Mouse (Mus musculus) MEL (cell line): Measurements from ENCODE around the gene Lep.

Experiments
- CTCF ChIP-seq, 3 experiments: IDR thresholded peaks in 2 of 3; conservative IDR thresholded peaks in 1 of 3; 2 replicates each; pipeline ENCODE4 v1.5.1; 2011 to 2012; ENCODE audit warnings: low read length in 3 of 3, low read depth in 2 of 3, mild to moderate bottlenecking in 2 of 3, improper control_type of control experiment in 1 of 3, inconsistent platforms in 1 of 3, mixed read lengths in 1 of 3, moderate library complexity in 1 of 3; ENCODE audit not compliant: control insufficient read depth in 1 of 3, insufficient read depth in 1 of 3, poor library complexity in 1 of 3, severe bottlenecking in 1 of 3
- ELF1 ChIP-seq: IDR thresholded peaks from 2 replicates; pipeline ENCODE4 v1.6.1; 2014; ENCODE audit warnings: low read depth, mild to moderate bottlenecking, inconsistent platforms, low read length, improper control_type of control experiment, moderate library complexity
- GATA1 ChIP-seq: IDR thresholded peaks from 2 replicates; pipeline ENCODE4 v1.6.1; 2011; ENCODE audit warnings: low read depth, low read length, improper control_type of control experiment
- POLR2A ChIP-seq, 2 experiments: IDR thresholded peaks; 2 replicates each; pipeline ENCODE4 v1.6.1; 2011 to 2012; ENCODE audit warnings: low read length in 2 of 2, mild to moderate bottlenecking in 2 of 2, control low read depth in 1 of 2, improper control_type of control experiment in 1 of 2, low read depth in 1 of 2, moderate library complexity in 1 of 2; ENCODE audit not compliant: control insufficient read depth in 1 of 2, insufficient read depth in 1 of 2, poor library complexity in 1 of 2
- SMC3 ChIP-seq: IDR thresholded peaks from 2 replicates; pipeline ENCODE4 v1.6.1; 2011; ENCODE audit warnings: low read depth, low read length, improper control_type of control experiment
- TBP ChIP-seq: IDR thresholded peaks from 2 replicates; pipeline ENCODE4 v1.8.0; 2011; ENCODE audit warnings: low read depth, low read length, improper control_type of control experiment
- USF1 ChIP-seq: IDR thresholded peaks from 2 replicates; pipeline ENCODE4 v1.6.1; 2014; ENCODE audit warnings: low read depth, mild to moderate bottlenecking, inconsistent platforms, low read length, improper control_type of control experiment, moderate library complexity
- ZC3H11A ChIP-seq: IDR thresholded peaks from 2 replicates; pipeline ENCODE4 v1.6.1; 2012; ENCODE audit warnings: low read depth, mild to moderate bottlenecking, inconsistent platforms, low read length, improper control_type of control experiment
- ZMIZ1 ChIP-seq: IDR thresholded peaks from 2 replicates; pipeline ENCODE4 v1.6.1; 2012; ENCODE audit warnings: low read depth, mild to moderate bottlenecking, inconsistent platforms, low read length, improper control_type of control experiment, moderate library complexity
- ZNF384 ChIP-seq: IDR thresholded peaks from 2 replicates; pipeline ENCODE4 v1.6.1; 2012; ENCODE audit warnings: low read depth, mild to moderate bottlenecking, inconsistent platforms, low read length, improper control_type of control experiment

- TF ChIP-seq POLR2A (IDR thresholded peaks at IDR 0.05; ENCODE audit: control insufficient read depth in 1 of 2, insufficient read depth in 1 of 2, low read depth in 1 of 2, low read length in 2 of 2, poor library complexity in 1 of 2) = no peak
- no peak for TF ChIP-seq CTCF (IDR thresholded peaks at IDR 0.05 in 2 of 3, conservative IDR thresholded peaks at IDR 0.05 in 1 of 3; ENCODE audit: control insufficient read depth in 1 of 3, insufficient read depth in 1 of 3, low read depth in 2 of 3, low read length in 3 of 3, poor library complexity in 1 of 3, severe bottlenecking in 1 of 3)
- no peak for TF ChIP-seq GATA1
- TF ChIP-seq ZMIZ1 = no peak
- TF ChIP-seq TBP = no peak
- TF ChIP-seq ZNF384 = no peak
- no peak for TF ChIP-seq ELF1
- TF ChIP-seq SMC3 = no peak
- no peak for TF ChIP-seq USF1
- no peak for TF ChIP-seq ZC3H11A
Measured at GRCm38 (mm10) chr6:29026766-29027165, 33.3 kb upstream of the Lep start.
